Mouse (Mus musculus): ENCODE results near the gene Cldn4. TPM values are rescaled to one million over a fixed set of nuclear protein-coding genes. Genes with fewer than 3 reads are reported as not detected.
A peak's percentile ranks its signal among the peaks of the same experiment; 100 is the strongest.
"Not testable (repeated sequence)": the region's sequence is repeated elsewhere in the genome, so short reads cannot be mapped to it uniquely, and the experiment has no call there.

The Cldn4 gene
- polyA plus RNA-seq, 1 experiment from 2014 or later = 59.1 TPM

DNA sequence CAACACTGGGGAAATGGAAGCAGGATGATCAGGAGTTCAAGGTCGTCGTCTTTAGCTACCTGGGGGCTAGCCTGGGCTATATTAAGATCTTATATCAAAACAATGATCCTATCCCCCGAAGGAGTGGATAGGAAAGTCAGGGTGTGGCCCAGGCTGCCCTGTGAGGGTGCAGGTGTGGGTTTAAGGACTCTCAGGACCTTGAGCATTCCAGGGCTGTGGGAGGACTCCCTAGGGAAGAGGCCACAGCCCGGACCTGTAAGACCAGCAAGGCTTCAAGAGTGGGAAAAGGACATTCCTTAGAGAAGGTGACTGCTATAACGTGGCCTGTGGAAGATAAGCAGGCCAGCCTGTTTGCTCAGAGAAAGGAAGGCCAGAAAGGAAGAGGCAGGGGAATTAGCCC, 2.6 kb downstream of the Cldn4 start:
- H3K9me3 ChIP-seq (replicated peaks; ENCODE audit: low read length) = no peaks in the 10 kb centered on the region
- 63% methylated on average over 5 of the region's 5 CpGs for WGBS
- H3K9ac ChIP-seq (ENCODE audit: low read depth, low read length) = no peak overlapping the region
- no peak overlapping the region for H3K4me3 ChIP-seq (replicated peaks; ENCODE audit: low read depth, low read length)
- ATAC-seq (replicated peaks; ENCODE audit: low FRiP score, low read depth) = no peak
- peak overlapping the region; percentile 30; the same call in 1 of the 2 replicates for H3K4me2 ChIP-seq (ENCODE audit: low read length)
- TF ChIP-seq CTCF (IDR thresholded peaks at IDR 0.05; ENCODE audit: low read depth) = no peak
- H3K36me3 ChIP-seq (ENCODE audit: insufficient read depth, low read length) = no peaks in the 10 kb centered on the region
- H3K4me1 ChIP-seq (replicated peaks; ENCODE audit: insufficient read depth, low read length) = no peaks in the 10 kb centered on the region
- H3K27me3 ChIP-seq (ENCODE audit: insufficient read depth, low read length) = no peaks in the 10 kb centered on the region
- no peak overlapping the region for H3K27ac ChIP-seq
- no peak for DNase-seq (ENCODE audit: low spot score)

DNA sequence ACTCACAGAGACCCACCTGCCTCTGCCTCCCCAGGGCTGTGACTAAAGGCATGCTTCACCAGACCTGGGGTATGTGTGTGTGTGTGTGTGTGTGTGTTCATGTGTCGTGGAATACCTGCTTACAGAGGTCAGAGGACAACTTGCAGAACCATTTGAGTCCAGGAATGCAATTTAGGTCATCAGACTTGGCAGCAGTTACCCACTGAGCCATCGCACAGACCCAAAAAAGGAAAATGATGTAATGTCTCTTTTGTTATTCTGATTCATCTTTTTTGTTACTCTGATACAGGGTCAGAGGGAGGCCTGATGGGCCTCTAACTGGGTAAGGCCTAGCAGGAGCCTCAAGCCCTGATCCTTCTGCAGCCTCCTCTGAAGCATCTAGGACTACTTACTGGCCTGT, 4.0 kb downstream of the Cldn4 start:
- Histone ChIP-seq H3K27ac (peak overlapping the region; percentile 25; the same call in 1 of the 2 replicates), H3K9ac (ENCODE audit: low read depth, low read length) (no peak overlapping the region), H3K4me2 (ENCODE audit: low read length) (no peak overlapping the region), H3K27me3 (ENCODE audit: insufficient read depth, low read length) (no peaks in the 10 kb centered on the region), H3K36me3 (ENCODE audit: insufficient read depth, low read length) (no peaks in the 10 kb centered on the region), H3K4me1 (replicated peaks; ENCODE audit: insufficient read depth, low read length) (no peaks in the 10 kb centered on the region), H3K4me3 (replicated peaks; ENCODE audit: low read depth, low read length) (no peak overlapping the region), H3K9me3 (replicated peaks; ENCODE audit: low read length) (no peaks in the 10 kb centered on the region)
- 50% methylated on average over 2 of the region's 2 CpGs for WGBS
- ATAC-seq (replicated peaks; ENCODE audit: low FRiP score, low read depth) (no peak), DNase-seq (ENCODE audit: low spot score) (no peak)
- no peak for TF ChIP-seq CTCF (IDR thresholded peaks at IDR 0.05; ENCODE audit: low read depth)

DNA sequence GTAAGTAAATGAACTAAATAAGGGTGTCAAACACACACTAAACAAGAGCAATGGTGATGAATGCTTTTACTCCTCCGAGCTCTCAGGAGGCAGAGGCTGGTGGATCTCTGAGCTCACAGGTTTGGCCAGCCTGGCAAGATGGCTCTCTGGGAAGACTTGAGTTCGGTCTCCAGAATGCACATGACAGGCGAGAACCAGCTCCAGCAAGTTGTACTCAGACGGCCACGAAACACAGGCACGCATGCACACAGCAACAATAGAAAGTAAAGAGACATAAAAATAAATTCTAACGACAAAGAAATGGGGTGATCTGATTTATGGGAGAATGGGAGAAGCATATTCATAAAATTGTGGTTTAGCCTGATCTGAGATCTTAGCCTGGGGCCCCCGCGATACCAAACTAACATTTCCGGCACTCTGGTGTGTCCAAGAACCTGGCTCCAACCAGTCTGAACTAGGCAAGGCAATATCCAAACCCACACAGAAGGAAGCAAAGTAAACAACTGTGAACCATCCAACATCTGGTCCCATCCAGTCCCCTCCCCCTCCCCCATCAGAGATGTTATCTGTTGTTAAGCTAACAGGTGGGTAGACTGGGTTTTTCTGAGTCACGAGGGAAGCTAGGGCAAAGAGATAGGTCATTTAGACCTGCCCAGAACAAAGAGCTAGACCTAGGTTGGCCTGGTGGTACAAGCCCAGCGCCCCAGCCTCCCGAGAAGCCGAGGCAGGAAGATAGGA, 5.1 kb downstream of the Cldn4 start:
- Histone ChIP-seq H3K27ac (peak overlapping the region; percentile 25; the same call in 1 of the 2 replicates), H3K27me3 (ENCODE audit: insufficient read depth, low read length) (no peaks in the 10 kb centered on the region), H3K36me3 (ENCODE audit: insufficient read depth, low read length) (no peaks in the 10 kb centered on the region), H3K4me2 (ENCODE audit: low read length) (no peak overlapping the region), H3K9me3 (replicated peaks; ENCODE audit: low read length) (no peaks in the 10 kb centered on the region), H3K4me3 (replicated peaks; ENCODE audit: low read depth, low read length) (no peak overlapping the region), H3K9ac (ENCODE audit: low read depth, low read length) (no peak overlapping the region), H3K4me1 (replicated peaks; ENCODE audit: insufficient read depth, low read length) (no peaks in the 10 kb centered on the region)
- 69% methylated on average over 14 of the region's 14 CpGs for WGBS
- ATAC-seq (replicated peaks; ENCODE audit: low FRiP score, low read depth) (0 out of 2 replicates have a peak, but pooled peaks have one; percentile 14), DNase-seq (ENCODE audit: low spot score) (no peak)
- no peak for TF ChIP-seq CTCF (IDR thresholded peaks at IDR 0.05; ENCODE audit: low read depth)

- not testable (repeated sequence) for H3K27me3 ChIP-seq (ENCODE audit: insufficient read depth, low read length); H3K4me3 ChIP-seq (replicated peaks; ENCODE audit: low read depth, low read length); H3K4me2 ChIP-seq (ENCODE audit: low read length); H3K27ac ChIP-seq; H3K9me3 ChIP-seq (replicated peaks; ENCODE audit: low read length); DNase-seq (ENCODE audit: low spot score); ATAC-seq (replicated peaks; ENCODE audit: low FRiP score, low read depth); H3K4me1 ChIP-seq (replicated peaks; ENCODE audit: insufficient read depth, low read length); H3K9ac ChIP-seq (ENCODE audit: low read depth, low read length); H3K36me3 ChIP-seq (ENCODE audit: insufficient read depth, low read length)
- WGBS = 100% methylated on average over 2 of the region's 7 CpGs
Observed at GRCm38 (mm10) chr5:134939554-134939953, 7.2 kb downstream of the Cldn4 start.

GRCm38 (mm10) chr5:134939069-134939468, 7.7 kb downstream of the Cldn4 start:
- H3K9ac ChIP-seq (ENCODE audit: low read depth, low read length) = no peak overlapping the region
- no peak overlapping the region for H3K4me2 ChIP-seq (ENCODE audit: low read length)
- no peaks in the 10 kb centered on the region for H3K9me3 ChIP-seq (replicated peaks; ENCODE audit: low read length)
- WGBS = 82% methylated on average over 3 of the region's 3 CpGs
- H3K27ac ChIP-seq = no peak overlapping the region
- no peak overlapping the region for H3K4me3 ChIP-seq (replicated peaks; ENCODE audit: low read depth, low read length)
- TF ChIP-seq CTCF (IDR thresholded peaks at IDR 0.05; ENCODE audit: low read depth) = no peak
- H3K4me1 ChIP-seq (replicated peaks; ENCODE audit: insufficient read depth, low read length) = no peaks in the 10 kb centered on the region
- H3K36me3 ChIP-seq (ENCODE audit: insufficient read depth, low read length) = peaks cover 6% of the 10 kb centered on the region; the same call in 1 of the 2 replicates
- H3K27me3 ChIP-seq (ENCODE audit: insufficient read depth, low read length) = no peaks in the 10 kb centered on the region
- DNase-seq (ENCODE audit: low spot score) = no peak
- ATAC-seq (replicated peaks; ENCODE audit: low FRiP score, low read depth) = no peak

DNA sequence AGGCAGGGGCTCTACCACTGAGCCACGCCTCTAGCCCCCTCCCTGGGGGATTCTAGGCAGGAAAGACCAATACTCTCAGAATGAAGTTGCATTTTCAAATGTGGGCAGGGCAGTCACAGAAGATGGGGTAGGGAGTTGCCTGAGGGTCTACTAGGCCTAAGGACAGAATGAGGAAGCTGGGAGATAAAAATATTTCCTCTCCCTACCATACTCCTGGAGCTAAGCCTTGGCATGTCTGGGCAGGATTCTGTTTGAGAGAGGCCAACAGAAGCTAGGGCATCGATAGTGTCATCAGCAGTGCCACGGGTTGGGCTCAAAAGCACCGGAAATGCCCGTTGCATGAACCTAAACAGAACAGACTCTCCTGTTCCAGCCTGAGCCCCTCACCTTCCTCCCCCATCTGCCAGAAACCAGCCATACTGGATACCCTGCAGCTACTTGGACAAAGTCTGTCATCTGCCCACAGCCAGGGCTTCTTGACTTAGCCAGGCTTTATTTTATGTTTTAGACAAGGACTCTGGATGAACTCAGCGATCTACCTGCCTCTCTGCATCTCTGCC, 10.0 kb downstream of the Cldn4 start:
- Histone ChIP-seq H3K36me3 (ENCODE audit: insufficient read depth, low read length) (peaks cover 8% of the 10 kb centered on the region; the same call in 1 of the 2 replicates), H3K27me3 (ENCODE audit: insufficient read depth, low read length) (no peaks in the 10 kb centered on the region), H3K9ac (ENCODE audit: low read depth, low read length) (no peak overlapping the region), H3K4me3 (replicated peaks; ENCODE audit: low read depth, low read length) (no peak overlapping the region), H3K27ac (no peak overlapping the region), H3K4me2 (ENCODE audit: low read length) (no peak overlapping the region), H3K4me1 (replicated peaks; ENCODE audit: insufficient read depth, low read length) (no peaks in the 10 kb centered on the region), H3K9me3 (replicated peaks; ENCODE audit: low read length) (no peaks in the 10 kb centered on the region)
- ATAC-seq (replicated peaks; ENCODE audit: low FRiP score, low read depth) (no peak), DNase-seq (ENCODE audit: low spot score) (no peak)
- no peak for TF ChIP-seq CTCF (IDR thresholded peaks at IDR 0.05; ENCODE audit: low read depth)
- 86% methylated on average over 6 of the region's 6 CpGs for WGBS

Data from kidney, postnatal 0 days (tissue).